Mouse (Mus musculus) c-Kit-positive CD71-positive TER-119-negative erythroid progenitor cells, embryonic 14.5 days (primary cell): Measurements from ENCODE around the gene Olfr1131.
"Not testable (repeated sequence)": the region's sequence is repeated elsewhere in the genome, so short reads cannot be mapped to it uniquely, and the experiment has no call there.

ENCODE experiments used
- DNase-seq: peaks from one replicate; pipeline ENCODE4 v3.0.0-alpha.2; 2013; ENCODE audit warnings: low read depth

The Olfr1131 gene

GRCm38 (mm10) chr2:87626804-87627203, at the start of gene Olfr1131:
Gene Olfr1131 (plus strand): TSS chr2:87627104.
- no peak for DNase-seq

- DNase-seq: not testable (repeated sequence)
These were observed 21.0 kb upstream of the Olfr1131 start, which contains the start of gene Olfr1130 for GRCm38 (mm10) chr2:87605912-87606311. Gene Olfr1130 (plus strand): TSS chr2:87606212.

- DNase-seq: no peak
These were observed 10.5 kb downstream of the Olfr1131 start, which contains the start of gene Olfr1132 for GRCm38 (mm10) chr2:87637435-87637834. Gene Olfr1132 (minus strand): TSS chr2:87637535.

- no peak for DNase-seq
These were observed 15.5 kb downstream of the Olfr1131 start for GRCm38 (mm10) chr2:87642441-87642840.

GRCm38 (mm10) chr2:87647274-87647673, 20.4 kb downstream of the Olfr1131 start, which contains the start of gene Olfr1133:
Gene Olfr1133 (minus strand): TSS chr2:87647374.
- DNase-seq: no peak

- DNase-seq: no peak
These were observed 31.5 kb downstream of the Olfr1131 start, which contains the start of gene Olfr1134 for GRCm38 (mm10) chr2:87658360-87658759. Gene Olfr1134 (minus strand): TSS chr2:87658460.

GRCm38 (mm10) chr2:87673564-87673963, 46.7 kb downstream of the Olfr1131 start, which contains the start of gene Olfr1135:
Gene Olfr1135 (minus strand): TSS chr2:87673664.
- no peak for DNase-seq
